Mouse (Mus musculus) embryonic fibroblast, embryonic 13.5 days (primary cell): Measurements from ENCODE around the gene Vps13d. TPM values are rescaled to one million over a fixed set of nuclear protein-coding genes. Genes with fewer than 3 reads are reported as not detected.

Source experiments
- H3K27ac ChIP-seq: 2 replicates; pipeline ENCODE4 v1.5.1; 2012; ENCODE audit warnings: low read length, control low read depth, inconsistent platforms; ENCODE audit not compliant: insufficient read depth
- H3K4me1 ChIP-seq: 2 replicates; pipeline ENCODE4 v1.6.1; 2011; ENCODE audit warnings: low read length; ENCODE audit not compliant: control insufficient read depth, insufficient read depth
- H3K4me3 ChIP-seq: 2 replicates; pipeline ENCODE4 v1.5.1; 2011; ENCODE audit warnings: mild to moderate bottlenecking, control low read depth, low read length; ENCODE audit not compliant: insufficient read depth
- CTCF ChIP-seq: IDR thresholded peaks from 2 replicates; pipeline ENCODE4 v1.5.1; 2011; ENCODE audit warnings: mild to moderate bottlenecking, control low read depth, low read length, moderate library complexity, borderline replicate concordance; ENCODE audit not compliant: insufficient read depth
- POLR2A ChIP-seq: IDR thresholded peaks from 2 replicates; pipeline ENCODE4 v1.6.1; 2011; ENCODE audit warnings: low read depth, mild to moderate bottlenecking, control low read depth, low read length, moderate library complexity
- polyA plus RNA-seq: library from polyadenylated mRNA; stranded (reverse); fragments of >200 nt; gene quantifications from 2 replicates; pipeline ENCODE4 v1.2.4, GENCODE M21; 2011; ENCODE audit warnings: low read depth; ENCODE audit not compliant: missing spikeins, insufficient read length

Vps13d gene
- polyA plus RNA-seq, 1 experiment, result 19.4 TPM

DNA sequence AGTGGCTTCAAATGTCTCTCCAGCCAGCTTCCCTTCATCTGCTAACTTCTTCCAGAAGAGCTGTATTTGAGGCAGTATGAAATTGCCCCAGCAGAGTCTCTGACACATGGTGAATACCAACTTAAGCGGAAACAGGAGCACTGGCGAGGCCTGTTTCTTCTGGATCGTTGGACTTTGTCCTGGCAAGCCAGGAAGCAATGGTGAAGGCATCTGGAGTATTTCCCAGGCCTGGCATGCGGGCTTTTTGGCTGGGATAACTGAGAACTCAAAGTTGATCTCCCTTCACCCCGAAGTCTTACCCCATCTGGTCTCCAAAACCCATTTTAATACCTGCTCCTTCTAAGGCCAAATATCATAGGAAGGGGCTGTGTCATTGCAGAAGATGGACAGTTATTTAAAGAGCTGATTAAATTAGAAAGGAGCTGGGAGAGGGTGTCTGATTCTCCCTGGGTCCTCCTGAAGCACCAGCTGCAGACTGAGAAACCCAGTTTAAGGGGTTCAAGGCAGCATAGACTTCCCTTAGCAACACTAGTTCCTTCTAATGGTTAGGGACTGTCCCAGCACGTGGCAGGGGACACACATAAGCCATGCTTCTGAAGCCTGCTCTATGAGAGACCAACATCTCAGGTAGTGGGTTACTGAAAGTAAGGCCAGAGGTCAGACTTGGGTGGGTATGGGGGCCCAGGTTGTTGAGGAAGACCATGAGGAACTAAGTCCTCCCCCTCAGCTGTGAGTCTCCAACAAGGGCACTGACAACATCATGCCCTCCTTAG lies 221.7 kb downstream of the Vps13d start:
- no peak for TF ChIP-seq POLR2A
- TF ChIP-seq CTCF, result no peak
- peaks cover 3% of the 10 kb centered on the region; the same call in 1 of the 2 replicates for H3K4me1 ChIP-seq
- no peak overlapping the region for H3K27ac ChIP-seq
- no peak overlapping the region for H3K4me3 ChIP-seq

DNA sequence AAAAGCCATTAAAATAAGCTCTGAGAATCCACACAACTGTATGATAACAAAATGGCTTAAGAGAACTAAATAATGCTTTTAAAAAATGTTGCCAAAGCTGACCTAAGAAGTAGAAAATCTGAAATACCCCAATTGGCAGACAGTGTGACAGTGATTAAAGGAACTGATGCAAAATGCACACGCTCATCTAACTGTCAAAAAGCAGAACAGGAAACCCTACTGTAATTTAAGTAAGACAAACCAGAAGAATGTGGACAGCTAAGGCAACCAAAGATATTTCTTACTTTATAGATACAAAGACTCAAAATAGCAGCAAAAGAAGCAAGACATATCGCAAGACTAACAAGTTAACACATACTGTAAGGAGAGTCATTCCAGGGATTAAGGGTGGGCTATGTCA lies 223.8 kb downstream of the Vps13d start:
- Histone ChIP-seq H3K4me3 (no peak overlapping the region), H3K4me1 (peaks cover 3% of the 10 kb centered on the region; the same call in 1 of the 2 replicates), H3K27ac (no peak overlapping the region)
- TF ChIP-seq CTCF, result no peak

DNA sequence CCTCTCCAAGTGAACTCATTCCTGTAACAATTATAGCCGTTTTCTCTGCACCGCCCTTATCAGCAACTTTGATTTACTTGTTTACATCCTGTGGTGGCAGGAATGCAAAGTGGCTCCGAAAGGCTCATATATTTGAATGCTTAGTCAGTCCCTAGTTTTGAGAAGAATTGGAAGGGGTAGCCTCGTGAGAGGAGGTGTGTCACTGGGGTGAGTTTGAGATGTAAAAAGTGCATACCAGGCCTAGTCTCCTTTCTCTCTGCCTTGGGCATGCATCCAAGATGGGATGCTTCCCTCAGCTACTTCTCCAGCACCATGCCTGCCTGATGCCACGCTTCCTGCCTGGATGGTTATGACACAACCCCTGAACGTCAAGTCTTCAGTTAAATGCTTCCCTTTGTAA lies 225.8 kb downstream of the Vps13d start:
- Histone ChIP-seq H3K4me1 (peaks cover 3% of the 10 kb centered on the region; the same call in 1 of the 2 replicates), H3K4me3 (no peak overlapping the region), H3K27ac (no peak overlapping the region)
- TF ChIP-seq POLR2A (no peak), CTCF (no peak)

DNA sequence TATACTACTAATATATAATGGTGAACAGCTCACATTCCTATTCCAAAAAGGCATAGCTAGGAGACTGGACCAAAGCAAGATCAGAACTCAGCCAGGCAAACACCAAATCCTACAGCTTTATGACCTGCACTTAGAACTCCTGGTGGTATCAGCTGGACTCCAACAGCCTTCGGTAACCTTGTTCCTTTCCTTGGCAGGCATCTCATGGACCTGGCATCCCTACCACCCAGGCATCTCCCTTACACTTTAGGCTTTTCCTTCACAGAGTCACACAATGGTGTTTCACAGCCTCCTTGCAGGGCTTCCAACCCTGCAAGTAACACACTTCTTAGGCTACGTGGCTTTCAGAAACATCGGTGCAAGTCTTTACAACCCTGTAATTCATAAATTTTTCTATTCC lies 226.4 kb downstream of the Vps13d start:
- Histone ChIP-seq H3K27ac (no peak overlapping the region), H3K4me1 (peaks cover 3% of the 10 kb centered on the region; the same call in 1 of the 2 replicates), H3K4me3 (no peak overlapping the region)
- TF ChIP-seq CTCF, result no peak
- TF ChIP-seq POLR2A, result no peak

DNA sequence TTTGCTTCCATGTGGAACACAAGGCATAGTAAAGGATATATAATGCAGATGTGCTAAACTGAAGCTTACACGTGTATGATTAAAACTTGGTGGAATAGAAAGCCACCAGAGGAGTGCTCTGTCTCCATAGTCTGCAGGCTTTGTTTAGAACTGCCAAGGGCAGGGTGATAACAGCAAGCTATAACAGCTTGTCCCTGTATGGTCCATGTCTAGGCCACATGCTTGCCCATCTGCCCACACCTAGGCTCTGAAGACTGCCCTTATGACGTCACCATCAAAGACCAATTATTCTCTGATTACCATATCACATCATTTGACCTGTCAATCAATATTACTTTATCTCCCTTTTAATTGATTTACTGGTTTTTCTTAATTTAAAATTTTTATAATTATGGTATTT lies 229.6 kb downstream of the Vps13d start:
- Histone ChIP-seq H3K4me1 (peaks cover 3% of the 10 kb centered on the region), H3K4me3 (no peak overlapping the region), H3K27ac (no peak overlapping the region)
- no peak for TF ChIP-seq POLR2A
- no peak for TF ChIP-seq CTCF

DNA sequence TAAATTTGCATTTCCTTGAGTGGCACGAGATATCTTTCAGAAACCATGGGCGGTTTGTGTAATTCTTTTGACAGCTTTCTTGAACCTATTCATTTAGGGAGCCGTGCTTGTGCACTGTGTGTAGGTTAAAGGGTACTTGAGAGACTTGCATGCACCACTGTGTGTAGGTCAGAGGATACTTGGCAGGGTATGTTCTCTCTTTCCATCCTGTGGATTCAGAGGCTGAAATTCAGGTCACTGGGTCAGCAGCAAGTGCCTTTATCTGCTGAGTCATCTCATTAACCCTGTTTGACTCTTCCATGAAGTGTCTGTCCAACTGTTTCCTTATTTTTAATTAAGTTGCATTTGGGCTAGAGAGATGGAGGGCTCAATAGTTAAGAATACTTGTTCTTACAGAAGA lies 233.1 kb downstream of the Vps13d start:
- no peak overlapping the region for H3K4me3 ChIP-seq
- H3K4me1 ChIP-seq, result no peaks in the 10 kb centered on the region; the same call in 1 of the 2 replicates
- no peak overlapping the region for H3K27ac ChIP-seq
- no peak for TF ChIP-seq POLR2A
- no peak for TF ChIP-seq CTCF

DNA sequence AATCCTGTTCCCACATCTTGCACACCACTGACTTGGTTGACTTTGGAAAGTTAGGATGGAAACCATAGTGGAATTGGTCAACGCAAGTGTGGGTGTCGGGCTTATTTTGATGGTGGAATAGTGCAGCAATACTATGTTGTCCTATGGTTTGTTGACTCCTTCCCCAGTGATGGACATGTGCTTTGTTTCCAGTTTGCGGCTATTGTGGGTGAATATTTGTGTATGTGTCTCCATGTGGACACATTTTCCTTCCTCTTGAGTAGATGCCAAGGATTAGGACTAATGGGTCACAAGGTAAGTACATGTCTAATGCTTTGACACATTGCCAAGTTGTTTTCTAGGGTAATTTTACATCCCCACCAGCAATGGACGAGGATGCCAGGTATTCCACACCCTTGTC lies 233.6 kb downstream of the Vps13d start:
- TF ChIP-seq POLR2A, result no peak
- no peak for TF ChIP-seq CTCF
- no peaks in the 10 kb centered on the region; the same call in 1 of the 2 replicates for H3K4me1 ChIP-seq
- no peak overlapping the region for H3K27ac ChIP-seq
- no peak overlapping the region for H3K4me3 ChIP-seq

DNA sequence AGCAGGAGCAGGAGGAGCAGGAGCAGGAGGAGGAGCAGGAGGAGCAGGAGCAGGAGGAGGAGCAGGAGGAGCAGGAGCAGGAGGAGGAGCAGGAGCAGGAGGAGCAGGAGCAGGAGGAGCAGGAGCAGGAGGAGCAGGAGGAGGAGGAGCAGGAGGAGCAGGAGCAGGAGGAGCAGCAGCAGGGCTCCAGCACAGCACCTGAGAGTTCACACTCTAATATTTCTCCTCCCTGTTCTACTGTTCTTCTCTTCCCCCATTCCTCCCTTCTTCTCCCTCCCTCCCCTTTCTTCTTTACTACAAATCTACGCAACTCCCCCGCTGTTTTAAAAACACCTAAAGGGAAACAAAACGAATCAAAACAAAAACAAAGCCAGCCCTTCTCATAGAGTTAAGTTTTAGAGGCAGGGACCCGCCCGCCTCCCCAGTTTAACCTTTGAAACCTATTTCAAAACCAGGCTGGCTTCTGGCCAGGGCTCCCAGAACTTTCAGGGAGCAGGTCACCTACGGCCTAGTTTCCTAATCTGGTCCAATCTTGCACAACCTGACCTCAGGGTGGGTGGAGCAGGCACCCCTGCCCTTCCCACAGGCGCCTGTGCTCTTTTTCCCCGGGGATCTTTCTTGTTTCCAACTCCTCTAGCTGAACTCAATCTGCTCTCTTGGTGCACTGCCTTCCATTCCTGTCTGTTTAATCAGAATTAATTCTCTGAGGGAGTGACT lies 234.5 kb downstream of the Vps13d start:
- no peak overlapping the region for H3K4me3 ChIP-seq

DNA sequence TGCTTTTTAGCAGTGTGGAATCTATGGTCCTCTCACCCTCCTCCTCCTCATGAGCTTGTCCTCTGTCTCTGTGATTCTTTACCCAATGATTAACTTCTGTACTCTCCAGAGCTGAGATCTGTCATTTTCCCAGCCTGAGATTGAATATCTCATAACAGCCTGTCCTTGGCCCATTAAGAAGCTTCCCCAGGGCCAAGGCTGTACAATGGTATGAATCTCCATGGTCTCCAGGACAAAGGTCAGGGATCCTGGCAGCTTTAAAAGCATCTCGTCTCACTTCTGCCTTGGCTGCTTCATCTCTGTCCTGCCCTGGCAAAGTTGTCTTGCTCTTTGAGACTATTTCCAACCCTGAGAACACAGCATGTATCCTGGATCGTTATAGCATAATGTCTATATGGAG lies 237.1 kb downstream of the Vps13d start:
- H3K4me1 ChIP-seq, result no peaks in the 10 kb centered on the region; the same call in 1 of the 2 replicates
- TF ChIP-seq POLR2A, result no peak
- no peak for TF ChIP-seq CTCF
- no peak overlapping the region for H3K27ac ChIP-seq
- no peak overlapping the region for H3K4me3 ChIP-seq

More for the DNA sequence above, 234.5 kb downstream of the Vps13d start:
- H3K4me1 ChIP-seq, result no peaks in the 10 kb centered on the region; the same call in 1 of the 2 replicates
- H3K27ac ChIP-seq, result no peak overlapping the region
- TF ChIP-seq POLR2A, result no peak
- TF ChIP-seq CTCF, result no peak

DNA sequence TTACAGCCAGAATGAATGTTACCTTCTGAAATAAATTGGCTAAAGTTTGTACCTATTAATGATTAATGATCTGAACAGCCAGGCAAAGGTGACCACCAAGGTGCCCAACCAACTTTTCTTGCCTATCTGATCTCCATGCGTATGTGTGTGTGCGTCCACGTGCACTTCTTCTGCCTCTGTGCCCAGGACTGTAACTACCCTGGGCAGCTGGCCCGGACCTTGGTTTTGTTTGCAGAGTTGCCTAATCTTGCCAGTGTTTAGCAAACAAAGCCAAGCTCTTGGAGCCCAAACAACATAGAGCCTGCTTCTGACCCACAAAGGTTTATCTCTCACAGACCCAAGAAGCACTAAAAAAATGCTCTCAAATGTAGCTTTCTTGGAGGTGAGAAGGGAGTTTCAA lies 237.6 kb downstream of the Vps13d start:
- Histone ChIP-seq H3K27ac (no peak overlapping the region), H3K4me3 (no peak overlapping the region)
- TF ChIP-seq POLR2A (no peak), CTCF (no peak)

More for the DNA sequence above, 237.6 kb downstream of the Vps13d start:
- no peaks in the 10 kb centered on the region; the same call in 1 of the 2 replicates for H3K4me1 ChIP-seq
